Mouse (Mus musculus) hindbrain, postnatal 0 days (tissue): ENCODE results near the gene Kif27. TPM values are rescaled to one million over a fixed set of nuclear protein-coding genes. Genes with fewer than 3 reads are reported as not detected.

Source experiments
- ATAC-seq: fragments of 200-750 bp; cut with Nextera tagmentation; 2 replicates; pipeline ENCODE4 v1.8.0; 2017; ENCODE audit warnings: mild to moderate bottlenecking, moderate TSS enrichment, moderate library complexity
- DNase-seq: peaks from one replicate; pipeline ENCODE4 v3.0.0-alpha.2; 2015; ENCODE audit warnings: low spot score
- H3K27ac ChIP-seq: fragments of 300-500 bp; sonication (generic); 2 replicates; pipeline ENCODE4 v1.5.1; 2014; ENCODE audit warnings: mild to moderate bottlenecking
- H3K27me3 ChIP-seq: fragments of 300-500 bp; sonication (generic); 2 replicates; pipeline ENCODE4 v1.6.1; 2014; ENCODE audit warnings: low read length, mixed read lengths; ENCODE audit not compliant: insufficient read depth
- H3K36me3 ChIP-seq: fragments of 300-500 bp; sonication (generic); 2 replicates; pipeline ENCODE4 v1.6.1; 2014; ENCODE audit warnings: low read length, mixed read lengths; ENCODE audit not compliant: insufficient read depth
- H3K4me1 ChIP-seq: fragments of 300-500 bp; sonication (generic); 2 replicates; pipeline ENCODE4 v1.6.1; 2014; ENCODE audit warnings: antibody characterized with exemption, low read length, mixed read lengths; ENCODE audit not compliant: insufficient read depth
- H3K4me2 ChIP-seq: fragments of 300-500 bp; sonication (generic); 2 replicates; pipeline ENCODE4 v1.6.1; 2014; ENCODE audit warnings: low read depth, mild to moderate bottlenecking, low read length, moderate library complexity, mixed read lengths
- H3K4me3 ChIP-seq: fragments of 300-500 bp; sonication (generic); 2 replicates; pipeline ENCODE4 v1.5.1; 2014; ENCODE audit warnings: low read length
- H3K9ac ChIP-seq: fragments of 300-500 bp; sonication (generic); replicated peaks from 2 replicates; pipeline ENCODE4 v1.6.1; 2014; ENCODE audit warnings: mild to moderate bottlenecking, low read length, moderate library complexity, mixed read lengths
- H3K9me3 ChIP-seq: fragments of 300-500 bp; sonication (generic); 2 replicates; pipeline ENCODE4 v1.6.1; 2016; ENCODE audit warnings: low read length, mixed read lengths
- CTCF ChIP-seq: IDR thresholded peaks from 2 replicates; pipeline ENCODE4 v1.5.1; 2016; ENCODE audit warnings: antibody characterized with exemption, control low read depth, low read depth
- WGBS: fragments of 180-500 bp; shearing (Covaris S2); extraction: QIAGEN DNeasy Blood & Tissue Kit; methylation state at CpG from one replicate; pipeline ENCODE4 v1.1.7; 2014; 5-methylcytosine and 5-hydroxymethylcytosine counted together
- polyA plus RNA-seq: library from polyadenylated mRNA; unstranded; fragments of >200 nt; fragmentation: Nextera tagmentation; extraction: Ambion mirVana; gene quantifications from 2 replicates; pipeline ENCODE4 v1.2.1, GENCODE M21; 2015
- total RNA-seq: library from RNA; depleted of rRNA; stranded (reverse); fragments of >200 nt; gene quantifications from 2 replicates; pipeline ENCODE4 v1.2.3, GENCODE M21; 2014

The Kif27 gene
- total and polyA plus RNA-seq, 2 experiments from 2014 or later, result 1.2 to 1.7 TPM

DNA sequence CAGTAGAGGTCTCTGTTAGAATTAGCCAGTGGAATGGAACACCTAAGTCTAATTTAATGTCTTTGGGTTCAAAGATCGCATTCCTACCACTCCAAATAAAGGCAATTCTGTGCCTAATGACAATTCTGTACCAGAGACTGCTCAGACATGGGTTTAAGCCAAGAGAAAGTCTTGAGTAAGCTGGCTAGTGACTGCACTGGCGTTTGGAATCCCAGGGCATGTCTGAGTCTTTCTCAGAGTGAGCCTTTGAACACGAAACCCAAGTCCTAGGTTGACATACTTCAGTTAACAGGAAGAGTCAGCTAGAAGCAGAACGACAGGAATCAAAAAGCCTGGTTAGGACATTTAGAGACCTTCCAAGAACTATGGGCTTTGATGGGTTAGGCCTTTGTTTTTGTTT is 75.5 kb downstream of the Kif27 start:
- H3K4me2 ChIP-seq, result no peak overlapping the region
- ATAC-seq, result no peak
- WGBS, result 48% methylated on average over 4 of the region's 4 CpGs
- H3K4me1 ChIP-seq, result no peaks in the 10 kb centered on the region
- no peak overlapping the region for H3K4me3 ChIP-seq
- H3K9me3 ChIP-seq, result no peaks in the 10 kb centered on the region
- H3K9ac ChIP-seq, result no peak overlapping the region
- no peak for TF ChIP-seq CTCF
- H3K27me3 ChIP-seq, result no peaks in the 10 kb centered on the region
- no peak overlapping the region for H3K27ac ChIP-seq
- H3K36me3 ChIP-seq, result no peaks in the 10 kb centered on the region
- DNase-seq, result no peak

- no peaks in the 10 kb centered on the region for H3K36me3 ChIP-seq
- DNase-seq, result no peak
- H3K27me3 ChIP-seq, result no peaks in the 10 kb centered on the region
- no peaks in the 10 kb centered on the region for H3K4me1 ChIP-seq
- H3K4me2 ChIP-seq, result no peak overlapping the region
- H3K27ac ChIP-seq, result no peak overlapping the region
- ATAC-seq, result no peak
- no peaks in the 10 kb centered on the region for H3K9me3 ChIP-seq
- H3K9ac ChIP-seq, result no peak overlapping the region
- H3K4me3 ChIP-seq, result no peak overlapping the region
- WGBS, result 72% methylated on average over 4 of the region's 4 CpGs
- TF ChIP-seq CTCF, result no peak
These were observed 77.0 kb downstream of the Kif27 start for GRCm38 (mm10) chr13:58281936-58282335.

- Histone ChIP-seq H3K27me3 (no peaks in the 10 kb centered on the region), H3K27ac (no peak overlapping the region), H3K4me3 (no peak overlapping the region), H3K36me3 (no peaks in the 10 kb centered on the region), H3K4me1 (no peaks in the 10 kb centered on the region), H3K9ac (no peak overlapping the region), H3K4me2 (no peak overlapping the region), H3K9me3 (no peaks in the 10 kb centered on the region)
- WGBS, result 86% methylated on average over 3 of the region's 3 CpGs
- ATAC-seq, result no peak
- TF ChIP-seq CTCF, result no peak
- no peak for DNase-seq
These were observed 78.4 kb downstream of the Kif27 start for GRCm38 (mm10) chr13:58280528-58280927.

- Histone ChIP-seq H3K27ac (no peak overlapping the region), H3K9me3 (no peaks in the 10 kb centered on the region), H3K4me3 (no peak overlapping the region), H3K27me3 (no peaks in the 10 kb centered on the region), H3K4me1 (0 out of 2 replicates have a peak, but pooled peaks cover 5% of the 10 kb centered on the region), H3K4me2 (no peak overlapping the region), H3K9ac (no peak overlapping the region), H3K36me3 (no peaks in the 10 kb centered on the region)
- 67% methylated on average over 10 of the region's 10 CpGs for WGBS
- DNase-seq (no peak), ATAC-seq (no peak)
- no peak for TF ChIP-seq CTCF
These were observed 82.7 kb downstream of the Kif27 start for GRCm38 (mm10) chr13:58276256-58276655.

DNA sequence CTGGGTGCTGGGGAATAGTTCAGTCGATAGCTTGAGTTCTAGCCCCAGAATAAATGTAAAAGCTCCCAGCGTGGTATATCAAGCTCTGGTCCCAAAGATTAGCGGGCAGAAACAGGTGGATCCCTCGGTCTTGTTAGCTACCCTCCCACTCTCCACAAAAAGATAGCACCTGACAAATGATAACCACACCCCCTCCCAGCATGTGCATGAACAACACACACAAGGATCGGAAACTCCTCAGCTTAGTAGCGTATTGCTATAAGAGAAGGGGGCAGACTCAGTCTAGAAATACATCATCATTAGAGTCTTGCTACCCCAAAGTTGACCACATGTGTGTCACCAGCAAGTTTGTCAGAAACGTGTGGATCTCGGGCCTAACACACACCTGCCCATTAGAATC is 83.3 kb downstream of the Kif27 start, which contains the start of gene Gkap1:
Gkap1 (minus strand) TSS at position 101 of the 400 bp plus-strand sequence.
- Histone ChIP-seq H3K9ac (peak within 1 kb of the TSS; percentile 83), H3K27me3 (no peaks in the 10 kb centered on the region), H3K4me1 (0 out of 2 replicates have a peak, but pooled peaks cover 5% of the 10 kb centered on the region), H3K36me3 (no peaks in the 10 kb centered on the region), H3K4me2 (peak within 1 kb of the TSS; percentile 81), H3K4me3 (peak within 1 kb of the TSS; percentile 86), H3K9me3 (no peaks in the 10 kb centered on the region), H3K27ac (peak within 1 kb of the TSS; percentile 83)
- DNase-seq (no peak), ATAC-seq (no peak)
- WGBS, result 77% methylated on average over 8 of the region's 8 CpGs
- TF ChIP-seq CTCF, result no peak

DNA sequence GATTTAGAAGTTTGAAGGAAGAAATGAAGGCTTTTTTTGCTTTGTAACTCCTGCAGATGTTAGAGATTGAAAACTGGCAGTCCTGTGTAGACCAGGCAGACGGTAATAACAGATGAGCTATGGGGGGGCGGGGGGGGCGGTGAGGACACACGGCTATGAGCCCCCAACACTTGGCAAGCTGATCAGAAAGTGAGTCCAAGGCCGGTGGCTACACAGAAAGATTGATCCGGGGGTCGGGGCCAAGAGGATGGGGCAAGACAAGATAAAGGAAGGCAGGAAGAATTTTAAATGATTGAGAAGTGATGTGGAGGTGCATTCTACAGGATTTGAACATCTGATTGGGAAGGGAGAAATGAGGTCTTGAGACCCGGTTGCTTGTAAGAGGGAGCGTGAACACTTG is 83.8 kb downstream of the Kif27 start:
- no peak overlapping the region for H3K27ac ChIP-seq
- peak overlapping the region; percentile 83 for H3K9ac ChIP-seq
- H3K36me3 ChIP-seq, result no peaks in the 10 kb centered on the region
- no peak for ATAC-seq
- H3K27me3 ChIP-seq, result no peaks in the 10 kb centered on the region
- 0 out of 2 replicates have a peak, but pooled peaks cover 5% of the 10 kb centered on the region for H3K4me1 ChIP-seq
- H3K9me3 ChIP-seq, result no peaks in the 10 kb centered on the region
- peak overlapping the region; percentile 81 for H3K4me2 ChIP-seq
- DNase-seq, result no peak
- no peak for TF ChIP-seq CTCF
- H3K4me3 ChIP-seq, result peak overlapping the region; percentile 86
- WGBS, result 20% methylated on average over 9 of the region's 9 CpGs

- Histone ChIP-seq H3K4me2 (peak overlapping the region; percentile 81), H3K9me3 (no peaks in the 10 kb centered on the region), H3K36me3 (no peaks in the 10 kb centered on the region), H3K4me1 (0 out of 2 replicates have a peak, but pooled peaks cover 5% of the 10 kb centered on the region), H3K27ac (peak overlapping the region; percentile 83), H3K9ac (peak overlapping the region; percentile 83), H3K27me3 (no peaks in the 10 kb centered on the region), H3K4me3 (peak overlapping the region; percentile 86)
- WGBS, result 2% methylated on average over 64 of the region's 84 CpGs
- TF ChIP-seq CTCF, result no peak
- DNase-seq (peak; percentile 86), ATAC-seq (peak; percentile 87)
These were observed 84.5 kb downstream of the Kif27 start for GRCm38 (mm10) chr13:58274259-58274991.
